Mouse (Mus musculus): ENCODE results near the gene Cox6b1. TPM values are rescaled to one million over a fixed set of nuclear protein-coding genes. Genes with fewer than 3 reads are reported as not detected.

The Cox6b1 gene
- polyA plus RNA-seq, 1 experiment from 2014 or later = 2,396 TPM

- Histone ChIP-seq H3K27me3 (0 out of 2 replicates have a peak, but pooled peaks cover 2% of the 10 kb centered on the region), H3K4me2 (no peak overlapping the region), H3K4me1 (replicated peaks) (peaks cover 6% of the 10 kb centered on the region), H3K9me3 (replicated peaks) (no peaks in the 10 kb centered on the region), H3K27ac (no peak overlapping the region), H3K9ac (no peak overlapping the region), H3K36me3 (no peaks in the 10 kb centered on the region), H3K4me3 (no peak overlapping the region)
- ATAC-seq (replicated peaks; ENCODE audit: insufficient number of reproducible peaks, insufficient read depth, low FRiP score, low read depth) = no peak
- WGBS = 42% methylated on average over 5 of the region's 5 CpGs
Observed at GRCm38 (mm10) chr7:30592772-30593423, 33.1 kb downstream of the Cox6b1 start.

DNA sequence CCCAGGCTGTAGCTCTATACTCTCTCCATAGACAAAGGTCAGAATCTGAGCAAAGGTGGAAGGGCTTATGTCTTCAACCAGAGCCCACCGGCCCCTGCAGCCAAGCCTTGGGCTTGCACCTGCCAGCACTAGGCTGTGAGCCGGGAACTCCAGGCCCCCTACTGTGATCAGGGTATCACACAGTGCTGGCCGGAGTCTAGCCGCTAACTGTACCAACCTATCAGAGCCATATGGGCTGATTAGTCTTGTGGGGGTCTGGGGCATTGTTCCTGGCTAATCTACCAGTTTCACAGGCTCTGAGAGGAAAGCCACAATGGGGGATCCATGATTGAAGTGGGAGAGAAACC lies 34.4 kb downstream of the Cox6b1 start:
- WGBS = 50% methylated on average over 4 of the region's 4 CpGs

DNA sequence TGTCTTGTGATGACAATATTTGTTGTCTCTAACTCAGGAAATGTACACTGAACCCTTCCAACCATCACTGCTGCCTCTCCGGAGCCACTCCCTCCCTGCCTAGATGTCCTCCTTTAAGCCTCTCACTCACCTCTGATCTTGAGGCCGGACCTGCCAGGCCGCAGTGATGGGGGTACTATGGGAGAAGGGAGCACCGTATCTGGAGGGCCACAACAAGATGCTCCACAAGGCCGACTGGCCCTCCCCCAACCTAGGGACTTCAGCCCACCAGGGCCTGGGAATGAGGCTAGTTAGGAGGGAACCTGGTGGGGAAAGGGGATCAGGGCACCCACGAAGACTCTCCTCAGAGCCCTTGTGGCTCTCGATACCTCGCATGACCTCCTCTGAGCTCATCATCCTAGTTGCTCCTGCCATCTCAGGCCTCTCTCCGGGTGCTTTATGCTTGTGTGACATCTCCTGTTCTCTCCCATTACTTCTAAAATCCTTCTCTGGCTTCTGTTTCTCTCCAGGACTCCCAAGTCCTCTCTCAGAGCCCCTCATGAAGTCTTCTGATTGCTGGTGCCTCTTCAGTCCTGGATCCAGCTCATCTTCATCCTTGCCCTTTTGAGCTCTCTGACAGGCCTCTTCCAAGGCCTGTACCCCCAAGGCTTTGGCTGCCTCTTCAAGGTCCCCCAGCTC lies 34.9 kb downstream of the Cox6b1 start:
- H3K4me1 ChIP-seq (replicated peaks) = peaks cover 22% of the 10 kb centered on the region
- H3K36me3 ChIP-seq = peaks cover 3% of the 10 kb centered on the region; the same call in 1 of the 2 replicates
- no peak overlapping the region for H3K4me3 ChIP-seq
- no peak overlapping the region for H3K9ac ChIP-seq
- WGBS = 77% methylated on average over 9 of the region's 9 CpGs
- no peak overlapping the region for H3K27ac ChIP-seq
- no peak for ATAC-seq (replicated peaks; ENCODE audit: insufficient number of reproducible peaks, insufficient read depth, low FRiP score, low read depth)
- H3K9me3 ChIP-seq (replicated peaks) = no peaks in the 10 kb centered on the region
- H3K27me3 ChIP-seq = 0 out of 2 replicates have a peak, but pooled peaks cover 2% of the 10 kb centered on the region
- H3K4me2 ChIP-seq = no peak overlapping the region

More for the DNA sequence above, 34.4 kb downstream of the Cox6b1 start:
- Histone ChIP-seq H3K9ac (no peak overlapping the region), H3K4me3 (no peak overlapping the region), H3K4me2 (no peak overlapping the region), H3K4me1 (replicated peaks) (peaks cover 19% of the 10 kb centered on the region), H3K27me3 (0 out of 2 replicates have a peak, but pooled peaks cover 2% of the 10 kb centered on the region), H3K36me3 (no peaks in the 10 kb centered on the region), H3K27ac (no peak overlapping the region), H3K9me3 (replicated peaks) (no peaks in the 10 kb centered on the region)
- ATAC-seq (replicated peaks; ENCODE audit: insufficient number of reproducible peaks, insufficient read depth, low FRiP score, low read depth) = no peak

DNA sequence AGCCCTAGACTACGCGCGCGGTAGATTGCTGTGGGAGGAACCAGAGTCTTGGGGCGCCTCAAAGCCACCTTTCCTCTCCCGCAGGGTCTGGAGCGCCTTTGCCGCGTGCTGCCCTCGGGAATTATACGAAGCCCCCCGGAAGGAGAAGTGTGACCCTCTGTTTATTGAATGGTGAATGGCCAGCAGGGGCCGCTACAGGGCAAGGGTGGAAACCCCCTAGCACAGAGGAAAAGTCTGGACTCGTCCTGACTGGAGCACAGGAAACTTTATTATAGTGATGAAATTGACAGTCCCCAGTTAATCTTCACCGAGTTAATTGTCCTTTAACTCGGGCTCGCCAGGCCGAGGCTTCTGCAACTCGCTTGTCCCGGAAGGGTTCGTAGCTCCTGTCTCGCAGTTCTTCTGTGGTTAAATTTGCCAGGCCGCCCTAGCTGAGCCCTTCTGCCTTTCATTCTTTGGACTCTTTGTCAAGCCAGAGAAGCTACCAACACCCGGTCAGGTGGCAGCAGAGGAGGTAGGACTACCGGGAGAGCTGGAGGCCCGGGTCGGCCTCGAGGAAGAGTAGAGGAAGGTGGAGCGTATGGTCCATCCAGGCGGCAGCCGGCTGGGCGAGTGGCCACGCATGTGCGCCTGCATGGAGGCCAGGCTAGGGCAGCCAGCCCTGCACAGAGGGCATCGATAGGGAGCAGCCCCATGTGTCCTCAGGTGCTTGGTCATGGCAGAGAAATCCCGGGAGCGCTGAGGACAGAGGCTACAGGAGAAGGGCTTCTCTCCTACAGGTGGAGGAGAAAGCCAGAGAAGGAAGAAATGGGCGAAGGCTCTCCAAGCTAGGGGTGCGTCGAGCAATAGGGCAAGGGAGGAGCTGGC lies 36.3 kb downstream of the Cox6b1 start:
- H3K4me2 ChIP-seq = peak overlapping the region; percentile 87
- 0 out of 2 replicates have a peak, but pooled peaks cover 2% of the 10 kb centered on the region for H3K27me3 ChIP-seq
- H3K9me3 ChIP-seq (replicated peaks) = no peaks in the 10 kb centered on the region
- H3K4me1 ChIP-seq (replicated peaks) = peaks cover 22% of the 10 kb centered on the region
- peaks cover 11% of the 10 kb centered on the region for H3K36me3 ChIP-seq
- WGBS = 27% methylated on average over 40 of the region's 40 CpGs
- H3K4me3 ChIP-seq = peak overlapping the region; percentile 99
- H3K27ac ChIP-seq = peak overlapping the region; percentile 95
- H3K9ac ChIP-seq = peak overlapping the region; percentile 99
- ATAC-seq (replicated peaks; ENCODE audit: insufficient number of reproducible peaks, insufficient read depth, low FRiP score, low read depth) = peak; percentile 62

- Histone ChIP-seq H3K27ac (peak within 1 kb of the TSS; percentile 95), H3K4me3 (peak within 1 kb of the TSS; percentile 99), H3K9ac (peak within 1 kb of the TSS; percentile 99), H3K36me3 (peaks cover 19% of the 10 kb centered on the region), H3K27me3 (no peaks in the 10 kb centered on the region), H3K4me1 (replicated peaks) (peaks cover 22% of the 10 kb centered on the region), H3K9me3 (replicated peaks) (no peaks in the 10 kb centered on the region), H3K4me2 (peak within 1 kb of the TSS; percentile 87)
- under 1% methylated on average over 54 of the region's 68 CpGs for WGBS
- peak; percentile 95 for ATAC-seq (replicated peaks; ENCODE audit: insufficient number of reproducible peaks, insufficient read depth, low FRiP score, low read depth)
Observed at GRCm38 (mm10) chr7:30588676-30589434, 37.1 kb downstream of the Cox6b1 start, which contains the start of gene Kmt2b. Gene Kmt2b, minus strand, starts transcription at chr7:30588726.

- H3K27ac ChIP-seq = peak overlapping the region; percentile 95
- peaks cover 22% of the 10 kb centered on the region for H3K4me1 ChIP-seq (replicated peaks)
- peaks cover 27% of the 10 kb centered on the region for H3K36me3 ChIP-seq
- WGBS = under 1% methylated on average over 67 of the region's 67 CpGs
- peak overlapping the region; percentile 87 for H3K4me2 ChIP-seq
- peak; percentile 10 for ATAC-seq (replicated peaks; ENCODE audit: insufficient number of reproducible peaks, insufficient read depth, low FRiP score, low read depth)
- H3K4me3 ChIP-seq = peak overlapping the region; percentile 99
- H3K9me3 ChIP-seq (replicated peaks) = no peaks in the 10 kb centered on the region
- H3K27me3 ChIP-seq = no peaks in the 10 kb centered on the region
- peak overlapping the region; percentile 99 for H3K9ac ChIP-seq
Observed at GRCm38 (mm10) chr7:30587842-30588667, 37.9 kb downstream of the Cox6b1 start.

- Histone ChIP-seq H3K4me3 (peak overlapping the region; percentile 99; the same call in 1 of the 2 replicates), H3K27me3 (no peaks in the 10 kb centered on the region), H3K4me1 (replicated peaks) (peaks cover 22% of the 10 kb centered on the region), H3K4me2 (no peak overlapping the region), H3K36me3 (peaks cover 42% of the 10 kb centered on the region), H3K9ac (no peak overlapping the region), H3K9me3 (replicated peaks) (no peaks in the 10 kb centered on the region), H3K27ac (no peak overlapping the region)
- 90% methylated on average over 28 of the region's 28 CpGs for WGBS
- no peak for ATAC-seq (replicated peaks; ENCODE audit: insufficient number of reproducible peaks, insufficient read depth, low FRiP score, low read depth)
Observed at GRCm38 (mm10) chr7:30586455-30587020, 39.4 kb downstream of the Cox6b1 start.

DNA sequence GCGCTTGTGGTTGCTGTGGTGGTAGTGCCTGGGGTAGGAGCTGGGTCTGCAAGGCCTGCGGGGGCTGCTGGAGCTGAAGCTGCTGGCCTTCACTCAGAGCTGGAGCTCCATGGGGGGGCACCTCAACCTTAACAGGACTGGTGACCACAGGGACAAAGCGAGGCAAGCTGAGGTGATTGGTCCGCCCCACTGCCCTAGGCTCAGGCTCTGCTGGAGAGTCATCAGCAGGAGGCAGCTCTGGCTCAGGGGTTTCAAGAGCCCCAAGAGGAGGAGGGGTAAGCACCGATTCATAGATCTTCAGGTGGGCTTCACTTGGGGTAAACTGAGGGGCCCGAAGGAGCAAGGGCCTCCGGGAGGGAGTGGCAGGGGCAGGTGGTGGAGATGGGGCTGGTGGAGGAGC lies 40.8 kb downstream of the Cox6b1 start:
- Histone ChIP-seq H3K27me3 (no peaks in the 10 kb centered on the region), H3K4me2 (no peak overlapping the region), H3K9ac (no peak overlapping the region), H3K4me1 (replicated peaks) (peaks cover 22% of the 10 kb centered on the region), H3K9me3 (replicated peaks) (no peaks in the 10 kb centered on the region), H3K4me3 (no peak overlapping the region), H3K27ac (no peak overlapping the region), H3K36me3 (peaks cover 54% of the 10 kb centered on the region)
- WGBS = 92% methylated on average over 7 of the region's 7 CpGs
- no peak for ATAC-seq (replicated peaks; ENCODE audit: insufficient number of reproducible peaks, insufficient read depth, low FRiP score, low read depth)

GRCm38 (mm10) chr7:30584339-30584738 lies 41.6 kb downstream of the Cox6b1 start:
- 92% methylated on average over 10 of the region's 10 CpGs for WGBS
- no peak for ATAC-seq (replicated peaks; ENCODE audit: insufficient number of reproducible peaks, insufficient read depth, low FRiP score, low read depth)
- Histone ChIP-seq H3K36me3 (peaks cover 63% of the 10 kb centered on the region), H3K27me3 (no peaks in the 10 kb centered on the region), H3K9ac (no peak overlapping the region), H3K9me3 (replicated peaks) (no peaks in the 10 kb centered on the region), H3K4me3 (no peak overlapping the region), H3K27ac (no peak overlapping the region), H3K4me1 (replicated peaks) (peaks cover 16% of the 10 kb centered on the region), H3K4me2 (no peak overlapping the region)

GRCm38 (mm10) chr7:30581547-30581946 lies 44.4 kb downstream of the Cox6b1 start:
- no peak overlapping the region for H3K4me2 ChIP-seq
- no peak for ATAC-seq (replicated peaks; ENCODE audit: insufficient number of reproducible peaks, insufficient read depth, low FRiP score, low read depth)
- H3K27me3 ChIP-seq = no peaks in the 10 kb centered on the region
- H3K27ac ChIP-seq = no peak overlapping the region
- H3K9me3 ChIP-seq (replicated peaks) = no peaks in the 10 kb centered on the region
- WGBS = 94% methylated on average over 16 of the region's 16 CpGs
- peaks cover 2% of the 10 kb centered on the region; the same call in 1 of the 2 replicates for H3K4me1 ChIP-seq (replicated peaks)
- peaks cover 91% of the 10 kb centered on the region for H3K36me3 ChIP-seq
- H3K9ac ChIP-seq = no peak overlapping the region
- H3K4me3 ChIP-seq = no peak overlapping the region
